Mouse (Mus musculus): ENCODE results near the gene Ndufs5.

DNA sequence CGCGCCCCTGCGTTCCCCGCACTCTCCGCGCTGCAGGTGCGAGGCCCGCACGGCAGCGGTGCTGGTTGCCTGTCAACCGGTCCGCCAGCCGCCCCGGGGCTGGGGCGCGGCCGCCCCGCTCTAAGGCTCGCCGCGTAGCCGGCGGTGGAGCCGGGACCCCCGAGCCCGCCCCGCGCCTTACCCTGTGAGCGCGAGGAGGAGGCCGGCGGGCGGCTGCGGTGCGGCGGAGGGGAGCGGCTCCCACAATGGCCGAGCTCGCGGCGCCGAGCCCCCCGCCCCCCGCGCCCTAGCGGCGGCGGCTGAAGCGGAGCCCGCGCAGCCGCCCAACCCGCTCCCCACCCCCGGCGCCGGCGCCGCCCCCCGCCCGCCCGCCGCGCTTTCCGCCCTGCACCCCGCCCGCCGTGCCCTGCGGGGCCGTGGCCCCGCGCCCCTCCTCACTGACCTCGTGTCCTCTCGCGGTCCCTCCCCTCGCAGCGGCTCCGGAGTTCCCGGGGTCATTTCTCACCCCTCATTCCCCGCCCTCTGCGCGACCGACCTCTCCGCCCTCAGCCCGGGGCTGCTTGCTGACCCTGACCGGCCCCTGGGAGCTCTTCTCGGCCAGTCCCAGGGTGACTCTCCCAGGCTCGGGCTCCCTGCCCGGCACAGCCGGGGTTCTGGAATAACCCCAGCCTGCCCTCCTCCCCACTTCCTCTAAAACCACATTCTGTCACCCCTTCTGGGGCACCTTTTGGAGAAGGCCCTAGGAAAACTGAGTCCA, 30.8 kb downstream of the Ndufs5 start:
- TF ChIP-seq CTCF (IDR thresholded peaks at IDR 0.05; ENCODE audit: low read depth) (no peak), EP300 (IDR thresholded peaks at IDR 0.05; ENCODE audit: low read depth) (no peak)

Measured in liver, postnatal 0 days (tissue).